Mouse (Mus musculus): ENCODE data around the gene Snx8. TPM values are rescaled to one million over a fixed set of nuclear protein-coding genes. Genes with fewer than 3 reads are reported as not detected.

The Snx8 gene
- polyA plus RNA-seq, 1 experiment from 2014 or later = 17.1 TPM

GRCm38 (mm10) chr5:140355934-140356333 is 33.1 kb downstream of the Snx8 start:
- H3K27me3 ChIP-seq (replicated peaks; ENCODE audit: insufficient read depth, low read length) = no peaks in the 10 kb centered on the region
- no peak overlapping the region for H3K4me3 ChIP-seq (ENCODE audit: low read depth, low read length)
- ATAC-seq (no peak), DNase-seq (ENCODE audit: low spot score) (no peak)
- no peak overlapping the region for H3K4me2 ChIP-seq (replicated peaks; ENCODE audit: low read depth, low read length)
- H3K36me3 ChIP-seq (ENCODE audit: insufficient read depth, low read length) = peaks cover 31% of the 10 kb centered on the region
- H3K4me1 ChIP-seq (ENCODE audit: insufficient read depth, low read depth, low read length) = no peaks in the 10 kb centered on the region
- H3K9ac ChIP-seq (replicated peaks; ENCODE audit: low read depth) = no peak overlapping the region
- no peaks in the 10 kb centered on the region for H3K9me3 ChIP-seq (ENCODE audit: low read length)
- 78% methylated on average over 11 of the region's 11 CpGs for WGBS
- TF ChIP-seq CTCF (IDR thresholded peaks at IDR 0.05) (peak; percentile 55), EP300 (IDR thresholded peaks at IDR 0.05) (no peak)
- H3K27ac ChIP-seq (ENCODE audit: low read length) = no peak overlapping the region

DNA sequence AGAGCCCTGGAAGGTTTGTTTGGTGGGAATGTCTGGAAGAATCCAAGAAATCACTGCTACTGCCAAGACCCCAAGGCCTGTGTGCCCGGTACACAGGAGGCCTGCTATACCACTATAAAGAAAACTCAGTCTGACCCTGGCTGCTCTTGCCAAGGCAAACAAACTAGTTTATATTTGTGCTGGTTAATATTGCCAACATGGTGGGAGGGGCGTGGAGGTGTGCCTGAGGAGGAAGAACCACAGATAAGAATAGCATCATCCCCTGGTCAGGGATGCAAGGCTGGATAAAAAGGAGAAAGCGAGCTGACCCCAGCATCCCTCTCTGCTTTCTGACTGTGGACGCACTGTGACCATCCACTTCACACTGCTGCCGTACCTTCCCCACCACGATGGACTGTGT is 36.7 kb downstream of the Snx8 start:
- 93% methylated on average over 6 of the region's 6 CpGs for WGBS
- no peak for DNase-seq (ENCODE audit: low spot score)

GRCm38 (mm10) chr5:140350731-140351497 is 38.1 kb downstream of the Snx8 start:
- no peak for TF ChIP-seq CTCF (IDR thresholded peaks at IDR 0.05)
- no peaks in the 10 kb centered on the region for H3K27me3 ChIP-seq (replicated peaks; ENCODE audit: insufficient read depth, low read length)
- 94% methylated on average over 8 of the region's 8 CpGs for WGBS
- H3K4me1 ChIP-seq (ENCODE audit: insufficient read depth, low read depth, low read length) = no peaks in the 10 kb centered on the region
- H3K4me3 ChIP-seq (ENCODE audit: low read depth, low read length) = no peak overlapping the region
- peaks cover 25% of the 10 kb centered on the region for H3K36me3 ChIP-seq (ENCODE audit: insufficient read depth, low read length)
- H3K9ac ChIP-seq (replicated peaks; ENCODE audit: low read depth) = no peak overlapping the region
- H3K9me3 ChIP-seq (ENCODE audit: low read length) = no peaks in the 10 kb centered on the region
- no peak overlapping the region for H3K4me2 ChIP-seq (replicated peaks; ENCODE audit: low read depth, low read length)
- DNase-seq (ENCODE audit: low spot score) (no peak), ATAC-seq (no peak)
- no peak overlapping the region for H3K27ac ChIP-seq (ENCODE audit: low read length)

More for the DNA sequence above, 36.7 kb downstream of the Snx8 start:
- Histone ChIP-seq H3K9ac (replicated peaks; ENCODE audit: low read depth) (no peak overlapping the region), H3K27ac (ENCODE audit: low read length) (no peak overlapping the region), H3K36me3 (ENCODE audit: insufficient read depth, low read length) (peaks cover 31% of the 10 kb centered on the region), H3K27me3 (replicated peaks; ENCODE audit: insufficient read depth, low read length) (no peaks in the 10 kb centered on the region), H3K4me2 (replicated peaks; ENCODE audit: low read depth, low read length) (no peak overlapping the region), H3K4me1 (ENCODE audit: insufficient read depth, low read depth, low read length) (no peaks in the 10 kb centered on the region), H3K9me3 (ENCODE audit: low read length) (no peaks in the 10 kb centered on the region), H3K4me3 (ENCODE audit: low read depth, low read length) (no peak overlapping the region)
- no peak for ATAC-seq
- TF ChIP-seq CTCF (IDR thresholded peaks at IDR 0.05) (no peak), EP300 (IDR thresholded peaks at IDR 0.05) (no peak)

DNA sequence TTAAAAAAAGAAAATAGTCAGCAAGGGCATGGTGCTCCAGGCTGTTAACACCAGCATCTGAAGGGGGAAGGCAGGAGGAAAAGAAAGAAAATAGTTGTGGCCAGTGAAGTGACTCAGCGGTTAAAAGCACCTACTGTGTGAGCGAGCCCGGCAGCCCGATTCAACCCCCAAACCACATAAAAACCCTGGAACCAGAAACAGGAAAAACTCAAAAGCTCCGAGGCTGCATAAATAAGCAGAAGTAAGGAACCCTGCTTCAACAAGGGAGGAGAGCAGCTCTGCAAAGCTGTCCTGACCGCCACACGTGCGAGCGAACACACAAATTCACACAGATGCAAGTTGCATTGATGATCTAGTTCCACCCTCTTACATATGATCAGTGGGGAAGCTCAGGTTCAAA is 39.2 kb downstream of the Snx8 start:
- Histone ChIP-seq H3K4me3 (ENCODE audit: low read depth, low read length) (no peak overlapping the region), H3K36me3 (ENCODE audit: insufficient read depth, low read length) (peaks cover 25% of the 10 kb centered on the region), H3K27me3 (replicated peaks; ENCODE audit: insufficient read depth, low read length) (no peaks in the 10 kb centered on the region), H3K9me3 (ENCODE audit: low read length) (no peaks in the 10 kb centered on the region), H3K27ac (ENCODE audit: low read length) (no peak overlapping the region), H3K4me1 (ENCODE audit: insufficient read depth, low read depth, low read length) (no peaks in the 10 kb centered on the region), H3K4me2 (replicated peaks; ENCODE audit: low read depth, low read length) (no peak overlapping the region), H3K9ac (replicated peaks; ENCODE audit: low read depth) (no peak overlapping the region)
- no peak for DNase-seq (ENCODE audit: low spot score)
- TF ChIP-seq EP300 (IDR thresholded peaks at IDR 0.05) (no peak), CTCF (IDR thresholded peaks at IDR 0.05) (no peak)
- no peak for ATAC-seq
- 93% methylated on average over 9 of the region's 9 CpGs for WGBS

DNA sequence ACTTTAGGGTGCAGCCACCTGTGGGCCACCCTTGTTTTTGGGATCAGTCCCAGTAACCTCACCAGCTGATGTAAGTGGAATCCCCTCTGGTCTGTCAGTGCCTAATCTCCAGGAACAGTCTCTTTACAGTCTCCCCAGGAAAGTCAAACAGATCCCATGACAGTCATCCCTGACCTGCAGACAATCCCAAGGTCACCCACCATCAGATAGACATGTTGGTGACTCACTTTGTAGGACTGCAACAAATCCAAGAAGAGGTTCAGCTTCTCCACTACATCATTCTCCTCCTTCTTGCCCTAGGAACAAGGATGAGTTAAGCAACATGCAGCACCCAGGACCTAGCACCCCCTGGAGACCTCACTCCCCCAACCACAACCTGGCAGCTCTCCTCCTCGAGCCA is 43.0 kb downstream of the Snx8 start:
- Histone ChIP-seq H3K36me3 (ENCODE audit: insufficient read depth, low read length) (0 out of 2 replicates have a peak, but pooled peaks cover 4% of the 10 kb centered on the region), H3K27me3 (replicated peaks; ENCODE audit: insufficient read depth, low read length) (no peaks in the 10 kb centered on the region), H3K9ac (replicated peaks; ENCODE audit: low read depth) (no peak overlapping the region), H3K4me1 (ENCODE audit: insufficient read depth, low read depth, low read length) (no peaks in the 10 kb centered on the region), H3K27ac (ENCODE audit: low read length) (no peak overlapping the region), H3K4me3 (ENCODE audit: low read depth, low read length) (no peak overlapping the region), H3K9me3 (ENCODE audit: low read length) (no peaks in the 10 kb centered on the region), H3K4me2 (replicated peaks; ENCODE audit: low read depth, low read length) (no peak overlapping the region)
- 86% methylated on average over 1 of the region's 1 CpGs for WGBS
- ATAC-seq (no peak), DNase-seq (ENCODE audit: low spot score) (no peak)
- no peak for TF ChIP-seq EP300 (IDR thresholded peaks at IDR 0.05)
- no peak for TF ChIP-seq CTCF (IDR thresholded peaks at IDR 0.05)

DNA sequence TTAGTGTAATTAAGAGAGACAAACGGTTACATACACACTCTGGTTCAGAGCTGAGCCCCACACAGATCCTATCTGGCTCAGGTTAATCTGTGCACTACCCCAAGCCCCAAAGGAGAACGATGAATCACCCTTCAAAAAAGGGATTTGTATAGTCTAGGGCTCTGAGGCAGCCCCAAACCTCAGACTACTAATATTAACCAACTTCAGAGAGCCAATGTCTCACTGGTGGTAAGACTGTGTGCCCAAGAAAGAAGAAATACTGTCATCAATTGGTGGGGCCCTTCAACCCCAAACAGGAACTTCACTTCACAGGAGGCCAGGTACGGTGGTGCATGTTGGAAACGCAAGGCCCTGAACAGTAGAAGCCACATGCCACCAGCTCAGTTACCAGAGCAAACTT is 43.8 kb downstream of the Snx8 start:
- WGBS = 93% methylated on average over 4 of the region's 4 CpGs
- Histone ChIP-seq H3K27me3 (replicated peaks; ENCODE audit: insufficient read depth, low read length) (no peaks in the 10 kb centered on the region), H3K36me3 (ENCODE audit: insufficient read depth, low read length) (no peaks in the 10 kb centered on the region), H3K4me2 (replicated peaks; ENCODE audit: low read depth, low read length) (no peak overlapping the region), H3K9me3 (ENCODE audit: low read length) (no peaks in the 10 kb centered on the region), H3K27ac (ENCODE audit: low read length) (no peak overlapping the region), H3K9ac (replicated peaks; ENCODE audit: low read depth) (no peak overlapping the region), H3K4me1 (ENCODE audit: insufficient read depth, low read depth, low read length) (no peaks in the 10 kb centered on the region), H3K4me3 (ENCODE audit: low read depth, low read length) (no peak overlapping the region)
- DNase-seq (ENCODE audit: low spot score) (no peak), ATAC-seq (no peak)
- no peak for TF ChIP-seq CTCF (IDR thresholded peaks at IDR 0.05)
- no peak for TF ChIP-seq EP300 (IDR thresholded peaks at IDR 0.05)
